Mouse (Mus musculus): ENCODE data around the gene Eml6. TPM values are rescaled to one million over a fixed set of nuclear protein-coding genes. Genes with fewer than 3 reads are reported as not detected.

Gene Eml6
- polyA plus RNA-seq, 1 experiment from 2014 or later, result 0.52 TPM

DNA sequence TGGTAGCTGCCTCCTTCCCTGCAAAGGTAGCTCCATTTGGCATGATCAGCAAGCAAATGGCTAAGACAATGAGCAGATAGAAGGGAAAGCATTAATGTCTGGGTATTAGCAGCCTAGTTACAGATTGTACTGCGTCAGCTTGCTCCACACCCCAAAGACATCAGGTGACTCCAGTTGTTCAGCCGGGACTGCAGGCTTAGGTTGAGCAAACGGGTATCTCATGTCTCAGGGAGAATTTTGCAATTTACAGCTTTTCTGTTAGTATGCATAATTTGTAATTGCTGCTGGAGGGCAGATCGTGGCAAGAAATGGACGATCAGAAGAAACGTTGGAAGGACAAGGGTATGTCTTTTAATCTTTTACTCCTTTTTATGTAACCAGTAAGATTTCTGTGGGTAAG is 307.3 kb downstream of the Eml6 start:
- no peak overlapping the region for H3K4me3 ChIP-seq (ENCODE audit: low read depth, low read length)
- WGBS (ENCODE audit: insufficient replicate concordance), result 60% methylated on average over 6 of the region's 6 CpGs
- H3K4me2 ChIP-seq, result no peak overlapping the region
- no peak for ATAC-seq (replicated peaks; ENCODE audit: insufficient number of reproducible peaks, low FRiP score, low TSS enrichment)
- no peaks in the 10 kb centered on the region for H3K27me3 ChIP-seq (ENCODE audit: control insufficient read depth, insufficient read depth, low read length)
- no peaks in the 10 kb centered on the region for H3K9me3 ChIP-seq (replicated peaks; ENCODE audit: control insufficient read depth, low read length)
- H3K36me3 ChIP-seq (ENCODE audit: control insufficient read depth, insufficient read depth, low read length), result no peaks in the 10 kb centered on the region
- no peak overlapping the region for H3K27ac ChIP-seq (ENCODE audit: low read depth, low read length)
- H3K4me1 ChIP-seq (ENCODE audit: control insufficient read depth, insufficient read depth, low read length), result no peaks in the 10 kb centered on the region
- H3K9ac ChIP-seq (ENCODE audit: low read depth, low read length), result no peak overlapping the region

GRCm38 (mm10) chr11:29715499-29715898 is 310.3 kb downstream of the Eml6 start:
- no peaks in the 10 kb centered on the region; the same call in 1 of the 2 replicates for H3K36me3 ChIP-seq (ENCODE audit: control insufficient read depth, insufficient read depth, low read length)
- no peak overlapping the region for H3K4me2 ChIP-seq
- H3K9me3 ChIP-seq (replicated peaks; ENCODE audit: control insufficient read depth, low read length), result no peaks in the 10 kb centered on the region
- no peaks in the 10 kb centered on the region for H3K4me1 ChIP-seq (ENCODE audit: control insufficient read depth, insufficient read depth, low read length)
- no peaks in the 10 kb centered on the region for H3K27me3 ChIP-seq (ENCODE audit: control insufficient read depth, insufficient read depth, low read length)
- ATAC-seq (replicated peaks; ENCODE audit: insufficient number of reproducible peaks, low FRiP score, low TSS enrichment), result no peak
- no peak overlapping the region for H3K4me3 ChIP-seq (ENCODE audit: low read depth, low read length)
- H3K27ac ChIP-seq (ENCODE audit: low read depth, low read length), result no peak overlapping the region
- H3K9ac ChIP-seq (ENCODE audit: low read depth, low read length), result no peak overlapping the region
- WGBS (ENCODE audit: insufficient replicate concordance), result 90% methylated on average over 3 of the region's 3 CpGs

GRCm38 (mm10) chr11:29714789-29715188 is 311.0 kb downstream of the Eml6 start:
- Histone ChIP-seq H3K36me3 (ENCODE audit: control insufficient read depth, insufficient read depth, low read length) (no peaks in the 10 kb centered on the region; the same call in 1 of the 2 replicates), H3K9ac (ENCODE audit: low read depth, low read length) (no peak overlapping the region)

GRCm38 (mm10) chr11:29714114-29714513 is 311.7 kb downstream of the Eml6 start:
- WGBS (ENCODE audit: insufficient replicate concordance), result 85% methylated on average over 7 of the region's 7 CpGs
- no peak overlapping the region for H3K27ac ChIP-seq (ENCODE audit: low read depth, low read length)
- ATAC-seq (replicated peaks; ENCODE audit: insufficient number of reproducible peaks, low FRiP score, low TSS enrichment), result no peak
- H3K27me3 ChIP-seq (ENCODE audit: control insufficient read depth, insufficient read depth, low read length), result no peaks in the 10 kb centered on the region
- no peaks in the 10 kb centered on the region; the same call in 1 of the 2 replicates for H3K36me3 ChIP-seq (ENCODE audit: control insufficient read depth, insufficient read depth, low read length)
- no peak overlapping the region for H3K9ac ChIP-seq (ENCODE audit: low read depth, low read length)
- H3K4me3 ChIP-seq (ENCODE audit: low read depth, low read length), result no peak overlapping the region
- H3K4me2 ChIP-seq, result no peak overlapping the region
- H3K4me1 ChIP-seq (ENCODE audit: control insufficient read depth, insufficient read depth, low read length), result no peaks in the 10 kb centered on the region
- H3K9me3 ChIP-seq (replicated peaks; ENCODE audit: control insufficient read depth, low read length), result no peaks in the 10 kb centered on the region

More at GRCm38 (mm10) chr11:29714789-29715188, 311.0 kb downstream of the Eml6 start:
- 90% methylated on average over 2 of the region's 2 CpGs for WGBS (ENCODE audit: insufficient replicate concordance)
- Histone ChIP-seq H3K4me2 (no peak overlapping the region), H3K4me1 (ENCODE audit: control insufficient read depth, insufficient read depth, low read length) (no peaks in the 10 kb centered on the region), H3K4me3 (ENCODE audit: low read depth, low read length) (no peak overlapping the region), H3K9me3 (replicated peaks; ENCODE audit: control insufficient read depth, low read length) (no peaks in the 10 kb centered on the region), H3K27me3 (ENCODE audit: control insufficient read depth, insufficient read depth, low read length) (no peaks in the 10 kb centered on the region), H3K27ac (ENCODE audit: low read depth, low read length) (no peak overlapping the region)
- no peak for ATAC-seq (replicated peaks; ENCODE audit: insufficient number of reproducible peaks, low FRiP score, low TSS enrichment)

DNA sequence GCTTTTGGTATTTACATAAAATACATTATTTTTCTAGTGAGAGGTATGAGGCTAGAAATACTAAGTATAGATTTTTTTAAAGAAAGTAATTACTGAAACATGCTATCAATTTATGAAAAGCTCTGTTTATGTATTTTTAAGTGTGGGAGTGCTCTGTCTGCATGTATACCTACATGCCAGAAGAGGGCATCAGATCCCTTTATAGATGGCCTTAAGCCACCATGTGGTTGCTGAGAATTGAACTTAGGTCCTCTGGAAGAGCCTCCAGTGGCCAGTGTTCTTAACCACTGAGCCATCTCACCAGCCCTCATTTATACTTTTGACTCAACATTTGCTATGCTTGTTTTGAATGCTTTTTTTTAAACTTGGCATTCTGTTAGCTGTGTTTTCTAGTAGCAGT is 316.3 kb downstream of the Eml6 start:
- no peaks in the 10 kb centered on the region for H3K4me1 ChIP-seq (ENCODE audit: control insufficient read depth, insufficient read depth, low read length)
- H3K36me3 ChIP-seq (ENCODE audit: control insufficient read depth, insufficient read depth, low read length), result peaks cover 6% of the 10 kb centered on the region
- no peaks in the 10 kb centered on the region for H3K9me3 ChIP-seq (replicated peaks; ENCODE audit: control insufficient read depth, low read length)
- no peak overlapping the region for H3K4me3 ChIP-seq (ENCODE audit: low read depth, low read length)
- no peak for ATAC-seq (replicated peaks; ENCODE audit: insufficient number of reproducible peaks, low FRiP score, low TSS enrichment)
- no peak overlapping the region for H3K9ac ChIP-seq (ENCODE audit: low read depth, low read length)
- H3K27me3 ChIP-seq (ENCODE audit: control insufficient read depth, insufficient read depth, low read length), result no peaks in the 10 kb centered on the region
- H3K4me2 ChIP-seq, result no peak overlapping the region
- H3K27ac ChIP-seq (ENCODE audit: low read depth, low read length), result no peak overlapping the region

DNA sequence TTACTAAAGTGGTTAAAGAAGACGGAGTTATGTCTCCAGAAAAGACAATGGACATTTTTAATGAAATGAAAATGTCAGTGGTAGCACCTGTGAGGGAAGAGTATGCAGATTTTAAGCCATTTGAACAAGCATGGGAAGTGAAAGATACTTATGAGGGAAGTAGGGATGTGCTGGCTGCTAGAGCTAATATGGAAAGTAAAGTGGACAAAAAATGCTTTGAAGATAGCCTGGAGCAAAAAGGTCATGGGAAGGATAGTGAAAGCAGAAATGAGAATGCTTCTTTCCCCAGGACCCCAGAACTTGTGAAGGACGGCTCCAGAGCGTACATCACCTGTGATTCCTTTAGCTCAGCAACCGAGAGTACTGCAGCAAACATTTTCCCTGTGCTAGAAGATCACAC is 319.0 kb downstream of the Eml6 start:
- ATAC-seq (replicated peaks; ENCODE audit: insufficient number of reproducible peaks, low FRiP score, low TSS enrichment), result no peak
- 90% methylated on average over 4 of the region's 4 CpGs for WGBS (ENCODE audit: insufficient replicate concordance)
- Histone ChIP-seq H3K4me1 (ENCODE audit: control insufficient read depth, insufficient read depth, low read length) (no peaks in the 10 kb centered on the region), H3K9me3 (replicated peaks; ENCODE audit: control insufficient read depth, low read length) (no peaks in the 10 kb centered on the region), H3K4me3 (ENCODE audit: low read depth, low read length) (no peak overlapping the region), H3K4me2 (no peak overlapping the region), H3K27ac (ENCODE audit: low read depth, low read length) (no peak overlapping the region), H3K9ac (ENCODE audit: low read depth, low read length) (no peak overlapping the region), H3K36me3 (ENCODE audit: control insufficient read depth, insufficient read depth, low read length) (peaks cover 6% of the 10 kb centered on the region), H3K27me3 (ENCODE audit: control insufficient read depth, insufficient read depth, low read length) (no peaks in the 10 kb centered on the region)

GRCm38 (mm10) chr11:29705263-29705662 is 320.6 kb downstream of the Eml6 start:
- H3K4me2 ChIP-seq, result no peak overlapping the region
- H3K27me3 ChIP-seq (ENCODE audit: control insufficient read depth, insufficient read depth, low read length), result no peaks in the 10 kb centered on the region
- no peak overlapping the region for H3K27ac ChIP-seq (ENCODE audit: low read depth, low read length)
- ATAC-seq (replicated peaks; ENCODE audit: insufficient number of reproducible peaks, low FRiP score, low TSS enrichment), result no peak
- H3K9ac ChIP-seq (ENCODE audit: low read depth, low read length), result no peak overlapping the region
- peaks cover 6% of the 10 kb centered on the region for H3K36me3 ChIP-seq (ENCODE audit: control insufficient read depth, insufficient read depth, low read length)
- H3K9me3 ChIP-seq (replicated peaks; ENCODE audit: control insufficient read depth, low read length), result no peaks in the 10 kb centered on the region
- no peak overlapping the region for H3K4me3 ChIP-seq (ENCODE audit: low read depth, low read length)
- H3K4me1 ChIP-seq (ENCODE audit: control insufficient read depth, insufficient read depth, low read length), result no peaks in the 10 kb centered on the region

DNA sequence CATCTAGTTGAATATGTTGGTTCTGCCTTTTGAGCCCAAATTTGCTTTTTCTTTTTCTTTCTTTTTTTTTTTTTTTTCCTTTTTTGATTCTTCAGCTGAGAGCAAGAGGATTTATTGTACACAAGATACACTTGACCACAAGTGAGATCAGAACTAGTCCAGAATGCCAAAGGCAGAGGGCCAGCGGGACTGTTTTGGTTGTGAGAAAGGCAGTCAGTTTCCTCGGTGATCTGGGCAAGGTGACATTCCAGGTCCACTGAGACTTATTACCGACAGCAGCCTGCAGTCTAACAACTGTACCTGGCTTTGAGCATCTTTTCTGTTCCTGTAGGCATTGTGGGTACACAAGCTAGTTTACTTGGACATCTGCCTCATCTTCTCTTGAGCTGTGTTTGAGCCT is 323.1 kb downstream of the Eml6 start:
- no peak for ATAC-seq (replicated peaks; ENCODE audit: insufficient number of reproducible peaks, low FRiP score, low TSS enrichment)
- no peak overlapping the region for H3K9ac ChIP-seq (ENCODE audit: low read depth, low read length)
- H3K4me1 ChIP-seq (ENCODE audit: control insufficient read depth, insufficient read depth, low read length), result no peaks in the 10 kb centered on the region
- H3K27me3 ChIP-seq (ENCODE audit: control insufficient read depth, insufficient read depth, low read length), result no peaks in the 10 kb centered on the region
- H3K4me3 ChIP-seq (ENCODE audit: low read depth, low read length), result no peak overlapping the region
- no peaks in the 10 kb centered on the region for H3K9me3 ChIP-seq (replicated peaks; ENCODE audit: control insufficient read depth, low read length)
- H3K4me2 ChIP-seq, result no peak overlapping the region
- no peak overlapping the region for H3K27ac ChIP-seq (ENCODE audit: low read depth, low read length)
- peaks cover 5% of the 10 kb centered on the region for H3K36me3 ChIP-seq (ENCODE audit: control insufficient read depth, insufficient read depth, low read length)
- 78% methylated on average over 3 of the region's 3 CpGs for WGBS (ENCODE audit: insufficient replicate concordance)

GRCm38 (mm10) chr11:29694754-29695153 is 331.1 kb downstream of the Eml6 start:
- Histone ChIP-seq H3K36me3 (ENCODE audit: control insufficient read depth, insufficient read depth, low read length) (0 out of 2 replicates have a peak, but pooled peaks cover 3% of the 10 kb centered on the region), H3K9ac (ENCODE audit: low read depth, low read length) (no peak overlapping the region), H3K4me2 (no peak overlapping the region), H3K27ac (ENCODE audit: low read depth, low read length) (no peak overlapping the region), H3K27me3 (ENCODE audit: control insufficient read depth, insufficient read depth, low read length) (no peaks in the 10 kb centered on the region), H3K9me3 (replicated peaks; ENCODE audit: control insufficient read depth, low read length) (no peaks in the 10 kb centered on the region), H3K4me3 (ENCODE audit: low read depth, low read length) (no peak overlapping the region), H3K4me1 (ENCODE audit: control insufficient read depth, insufficient read depth, low read length) (0 out of 2 replicates have a peak, but pooled peaks cover 4% of the 10 kb centered on the region)
- ATAC-seq (replicated peaks; ENCODE audit: insufficient number of reproducible peaks, low FRiP score, low TSS enrichment), result no peak
